10 mouse cellular contexts compared by ENCODE assay signal in the genomic region with DNA sequence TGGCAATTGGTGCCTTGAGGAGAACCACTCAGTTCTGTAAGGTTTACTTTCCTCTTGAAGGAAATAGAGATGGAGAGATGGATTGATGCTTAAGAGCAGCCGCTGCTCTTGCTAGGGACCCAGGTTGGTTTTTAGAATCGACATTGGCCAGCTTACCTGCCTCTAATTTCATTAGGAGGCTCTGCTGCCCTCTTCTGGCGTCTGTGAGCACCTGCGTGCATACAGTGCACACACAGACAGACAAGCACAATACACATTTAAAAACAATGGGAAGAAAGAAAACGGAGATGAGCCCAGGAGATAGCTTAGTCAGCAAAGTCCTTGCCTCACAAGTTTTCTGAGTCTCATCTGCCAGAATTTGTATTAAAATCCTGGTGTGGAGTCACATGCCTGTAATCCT.
DNase-seq lines count a peak whose midpoint lies in the region; ATAC-seq and TF ChIP-seq lines count a peak whose summit lies in the region.
"Had no signal": no experiment of that assay in that cellular context is flagged by ENCODE, and none has a peak within 500 bp of the region (broad histone marks: within the 10 kb centered on the region; RNA-seq: fewer than 3 reads in every experiment).

No protein-coding gene starts in this region.

- no peak overlapping the region for H3K27ac ChIP-seq in kidney, adult 2 months (ENCODE audit: insufficient read depth, low read depth, low read length)
- H3K27ac ChIP-seq in kidney, embryonic 14.5 days (ENCODE audit: low read depth, low read length): no peak overlapping the region
- no peak overlapping the region for H3K27ac ChIP-seq in ES-Bruce4 (ENCODE audit: insufficient read depth, low read length)

- no peak overlapping the region for H3K9ac ChIP-seq in kidney, embryonic 14.5 days (ENCODE audit: low read depth, low read length)
- H3K9ac ChIP-seq in ES-Bruce4 (ENCODE audit: low read depth, poor library complexity, severe bottlenecking): no peak overlapping the region
- H3K9ac ChIP-seq: heart, embryonic 12.5 days had no signal

- H3K27me3 ChIP-seq in kidney, adult 2 months (replicated peaks; ENCODE audit: control insufficient read depth, insufficient read depth, low read length): no peaks in the 10 kb centered on the region
- no peaks in the 10 kb centered on the region for H3K27me3 ChIP-seq in kidney, embryonic 14.5 days (ENCODE audit: control insufficient read depth, insufficient read depth, low read length)
- H3K27me3 ChIP-seq in ES-Bruce4 (ENCODE audit: control insufficient read depth, insufficient read depth, low read length, poor library complexity, severe bottlenecking): no peaks in the 10 kb centered on the region
- H3K27me3 ChIP-seq: heart, embryonic 12.5 days had no signal

- TF ChIP-seq POLR2A in kidney, adult 2 months (IDR thresholded peaks at IDR 0.05; ENCODE audit: low read depth, low read length): no peak
- TF ChIP-seq POLR2A in ES-Bruce4 (IDR thresholded peaks at IDR 0.05; ENCODE audit: insufficient read depth, low read length): no peak

- TF ChIP-seq EP300 in ES-Bruce4 (IDR thresholded peaks at IDR 0.05; ENCODE audit: insufficient read depth, low read depth, low read length): no peak

- no peak for ATAC-seq in kidney, embryonic 14.5 days (ENCODE audit: low FRiP score, low TSS enrichment)

- no peak for DNase-seq in kidney, adult 2 months
- DNase-seq in A20 (ENCODE audit: low read depth, low spot score): peak; percentile 24
- DNase-seq in induced T-regulatory cell, adult 2 months (ENCODE audit: low read depth): peak; percentile 21
- no peak for DNase-seq in ovary, postnatal 14 days (ENCODE audit: low spot score)
- no peak for DNase-seq in cerebellum, adult 11 months
- DNase-seq: kidney, adult 18-20 months; layer of hippocampus, postnatal 36 days had no signal

- 91% methylated on average over 5 of the region's 5 CpGs for WGBS in kidney, adult 2 months
- 89% methylated on average over 5 of the region's 5 CpGs for WGBS in kidney, embryonic 14.5 days

- H3K4me2 ChIP-seq in kidney, embryonic 14.5 days (replicated peaks; ENCODE audit: low read depth, low read length): no peak overlapping the region
- H3K4me2 ChIP-seq: heart, embryonic 12.5 days had no signal

- H3K4me3 ChIP-seq in kidney, adult 2 months (ENCODE audit: insufficient read depth, low read depth, low read length): no peak overlapping the region
- no peak overlapping the region for H3K4me3 ChIP-seq in kidney, embryonic 14.5 days (ENCODE audit: low read length)
- no peak overlapping the region for H3K4me3 ChIP-seq in ES-Bruce4 (ENCODE audit: low read depth, low read length)
- H3K4me3 ChIP-seq: heart, embryonic 12.5 days had no signal

- TF ChIP-seq CTCF in kidney, adult 2 months (conservative IDR thresholded peaks at IDR 0.05; ENCODE audit: insufficient read depth, insufficient read length, low read depth, low read length): 0 out of 2 replicates have a peak, but pooled peaks have one; percentile 26
- peak; percentile 49 for TF ChIP-seq CTCF in ES-Bruce4 (IDR thresholded peaks at IDR 0.05; ENCODE audit: low read depth, low read length)

- H3K36me3 ChIP-seq in kidney, adult 2 months (ENCODE audit: control insufficient read depth, insufficient read depth, low read length): no peaks in the 10 kb centered on the region
- H3K36me3 ChIP-seq in kidney, embryonic 14.5 days (ENCODE audit: control insufficient read depth, insufficient read depth, low read length): no peaks in the 10 kb centered on the region
- H3K36me3 ChIP-seq in ES-Bruce4 (ENCODE audit: control insufficient read depth, insufficient read depth, low read length, poor library complexity, severe bottlenecking): no peaks in the 10 kb centered on the region
- H3K36me3 ChIP-seq: heart, embryonic 12.5 days had no signal

- H3K9me3 ChIP-seq in kidney, embryonic 14.5 days (ENCODE audit: control insufficient read depth, low read length): no peaks in the 10 kb centered on the region
- no peaks in the 10 kb centered on the region for H3K9me3 ChIP-seq in ES-Bruce4 (replicated peaks; ENCODE audit: control insufficient read depth, insufficient read depth, low read length, poor library complexity, severe bottlenecking)
- H3K9me3 ChIP-seq: heart, embryonic 12.5 days had no signal

- no peaks in the 10 kb centered on the region for H3K4me1 ChIP-seq in kidney, adult 2 months (ENCODE audit: control insufficient read depth, insufficient read depth, low read length)
- H3K4me1 ChIP-seq in kidney, embryonic 14.5 days (ENCODE audit: control insufficient read depth, insufficient read depth, low read length): no peaks in the 10 kb centered on the region
- H3K4me1 ChIP-seq in ES-Bruce4 (ENCODE audit: control insufficient read depth, insufficient read depth, low read length): no peaks in the 10 kb centered on the region

Comparison
In these comparisons a context has a peak if more than half of its experiments do, and no peak if none do; other contexts are left out.
1. DNase-seq: peak in A20 (single experiment) and induced T-regulatory cell, adult 2 months (single experiment); none in kidney, adult 2 months (single experiment), ovary, postnatal 14 days (single experiment) and cerebellum, adult 11 months (single experiment).